Mouse (Mus musculus) liver, embryonic 14 days (tissue): ENCODE data around the gene AL607142.1. TPM values are rescaled to one million over a fixed set of nuclear protein-coding genes. Genes with fewer than 3 reads are reported as not detected.

Source experiments
- polyA plus RNA-seq: library from polyadenylated mRNA; depleted of rRNA; stranded (reverse); fragments of >200 nt; gene quantifications from 2 replicates; pipeline ENCODE4 v1.2.3, GENCODE M21; 2012; rRNA removed

Gene AL607142.1
- not detected in 2 replicates for polyA plus RNA-seq

DNA sequence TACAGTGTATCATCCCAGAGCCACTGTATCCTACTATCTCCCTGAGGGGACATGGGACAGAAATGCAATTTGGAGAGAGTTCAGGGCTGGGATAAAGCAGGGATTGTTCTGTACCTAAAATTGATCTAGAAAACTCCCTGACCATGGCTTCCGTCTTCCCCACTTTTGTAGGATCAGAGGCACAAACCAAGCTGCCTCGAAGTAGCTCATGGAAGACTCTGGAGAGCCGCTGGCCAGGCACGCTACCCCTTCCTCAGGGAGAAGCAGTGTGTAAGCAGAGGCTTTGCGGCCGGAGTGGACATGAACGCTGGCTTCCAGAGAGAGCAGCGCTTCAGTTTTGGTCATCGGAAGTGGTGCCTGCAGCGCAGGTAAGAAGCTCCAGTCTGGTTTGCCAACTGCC is at the start of gene AL607142.1:
TSS of gene AL607142.1 (plus strand) at position 301 of the 400 bp plus-strand sequence.

Other genes with a start within 250 kb of the AL607142.1 start
- 0.01 and 0.05 TPM in 2 replicates for gene Edn2, start 96.2 kb downstream of the AL607142.1 start, polyA plus RNA-seq
- gene Foxo6, start 222.4 kb downstream of the AL607142.1 start, polyA plus RNA-seq: 0.03 and 0.05 TPM in 2 replicates